Mouse (Mus musculus) neural tube, embryonic 11.5 days (tissue): ENCODE data around the gene Gm42517. TPM values are rescaled to one million over a fixed set of nuclear protein-coding genes. Genes with fewer than 3 reads are reported as not detected.

Experiments
- ATAC-seq: fragments of 200-750 bp; cut with Nextera tagmentation; 2 replicates; pipeline ENCODE4 v1.8.0; 2017; ENCODE audit warnings: moderate number of reproducible peaks, mild to moderate bottlenecking, moderate TSS enrichment, moderate library complexity; ENCODE audit not compliant: insufficient read depth, low FRiP score, low TSS enrichment
- DNase-seq: peaks from one replicate; pipeline ENCODE4 v3.0.0-alpha.2; 2015; ENCODE audit warnings: low spot score
- H3K27ac ChIP-seq: fragments of 300-500 bp; sonication (generic); 2 replicates; pipeline ENCODE4 v1.5.1; 2014; ENCODE audit warnings: low read depth, mild to moderate bottlenecking, low read length
- H3K27me3 ChIP-seq: fragments of 300-500 bp; sonication (generic); 2 replicates; pipeline ENCODE4 v1.6.1; 2014; ENCODE audit warnings: mild to moderate bottlenecking, low read length, mixed read lengths; ENCODE audit not compliant: control insufficient read depth, insufficient read depth
- H3K36me3 ChIP-seq: fragments of 300-500 bp; sonication (generic); 2 replicates; pipeline ENCODE4 v1.6.1; 2014; ENCODE audit warnings: mild to moderate bottlenecking, low read length, moderate library complexity, mixed read lengths; ENCODE audit not compliant: control insufficient read depth, insufficient read depth
- H3K4me1 ChIP-seq: fragments of 300-500 bp; sonication (generic); 2 replicates; pipeline ENCODE4 v1.6.1; 2014; ENCODE audit warnings: low read length, mixed read lengths; ENCODE audit not compliant: control insufficient read depth, insufficient read depth
- H3K4me2 ChIP-seq: fragments of 300-500 bp; sonication (generic); 2 replicates; pipeline ENCODE4 v1.6.1; 2014; ENCODE audit warnings: low read depth, mild to moderate bottlenecking, moderate library complexity
- H3K4me3 ChIP-seq: fragments of 300-500 bp; sonication (generic); 2 replicates; pipeline ENCODE4 v1.5.1; 2014; ENCODE audit warnings: low read depth, low read length
- H3K9ac ChIP-seq: fragments of 300-500 bp; sonication (generic); 2 replicates; pipeline ENCODE4 v1.6.1; 2014; ENCODE audit warnings: mild to moderate bottlenecking, low read length
- H3K9me3 ChIP-seq: fragments of 300-500 bp; sonication (generic); 2 replicates; pipeline ENCODE4 v1.6.1; 2016; ENCODE audit warnings: low read length; ENCODE audit not compliant: control insufficient read depth
- WGBS: fragments of 180-500 bp; shearing (Covaris S2); extraction: QIAGEN DNeasy Blood & Tissue Kit; methylation state at CpG from one replicate; pipeline ENCODE4 v1.1.7; 2014; 5-methylcytosine and 5-hydroxymethylcytosine counted together
- polyA plus RNA-seq: library from polyadenylated mRNA; unstranded; fragments of >200 nt; fragmentation: Nextera tagmentation; extraction: Ambion mirVana; gene quantifications from 2 replicates; pipeline ENCODE4 v1.2.1, GENCODE M21; 2014

Gene Gm42517
- polyA plus RNA-seq, 1 experiment from 2014 or later = 0.28 TPM

GRCm38 (mm10) chr5:108362330-108362729 is 5.4 kb downstream of the Gm42517 start:
- H3K27me3 ChIP-seq = peaks cover 38% of the 10 kb centered on the region
- H3K4me3 ChIP-seq = no peak overlapping the region
- ATAC-seq (no peak), DNase-seq (no peak)
- H3K36me3 ChIP-seq = no peaks in the 10 kb centered on the region
- 32% methylated on average over 3 of the region's 3 CpGs for WGBS
- no peak overlapping the region for H3K9ac ChIP-seq
- H3K4me2 ChIP-seq = no peak overlapping the region
- no peak overlapping the region for H3K27ac ChIP-seq
- peaks cover 6% of the 10 kb centered on the region for H3K4me1 ChIP-seq
- no peaks in the 10 kb centered on the region for H3K9me3 ChIP-seq

GRCm38 (mm10) chr5:108360211-108360610 is 7.5 kb downstream of the Gm42517 start:
- no peak overlapping the region for H3K27ac ChIP-seq
- H3K9ac ChIP-seq = no peak overlapping the region
- ATAC-seq (no peak), DNase-seq (no peak)
- 89% methylated on average over 4 of the region's 4 CpGs for WGBS
- H3K4me2 ChIP-seq = no peak overlapping the region
- H3K36me3 ChIP-seq = no peaks in the 10 kb centered on the region
- no peaks in the 10 kb centered on the region for H3K4me1 ChIP-seq
- H3K27me3 ChIP-seq = peaks cover 17% of the 10 kb centered on the region
- H3K9me3 ChIP-seq = no peaks in the 10 kb centered on the region
- H3K4me3 ChIP-seq = no peak overlapping the region

- ATAC-seq (no peak), DNase-seq (no peak)
- Histone ChIP-seq H3K27me3 (peaks cover 10% of the 10 kb centered on the region), H3K9ac (no peak overlapping the region), H3K9me3 (no peaks in the 10 kb centered on the region), H3K36me3 (no peaks in the 10 kb centered on the region), H3K4me2 (no peak overlapping the region), H3K4me3 (no peak overlapping the region), H3K27ac (no peak overlapping the region), H3K4me1 (no peaks in the 10 kb centered on the region)
- 87% methylated on average over 9 of the region's 9 CpGs for WGBS
These were observed 8.2 kb downstream of the Gm42517 start for GRCm38 (mm10) chr5:108359491-108359890.

GRCm38 (mm10) chr5:108357862-108358261 is 9.9 kb downstream of the Gm42517 start:
- ATAC-seq (no peak), DNase-seq (no peak)
- Histone ChIP-seq H3K27me3 (no peaks in the 10 kb centered on the region), H3K9ac (no peak overlapping the region), H3K9me3 (no peaks in the 10 kb centered on the region), H3K4me3 (no peak overlapping the region), H3K4me2 (no peak overlapping the region), H3K4me1 (no peaks in the 10 kb centered on the region), H3K27ac (no peak overlapping the region), H3K36me3 (no peaks in the 10 kb centered on the region)
- WGBS = 89% methylated on average over 1 of the region's 1 CpGs

- no peak overlapping the region for H3K9ac ChIP-seq
- 87% methylated on average over 2 of the region's 2 CpGs for WGBS
- no peak for ATAC-seq
These were observed 13.7 kb downstream of the Gm42517 start for GRCm38 (mm10) chr5:108354056-108354455.

GRCm38 (mm10) chr5:108349511-108350148 is 18.1 kb downstream of the Gm42517 start:
- Histone ChIP-seq H3K27ac (no peak overlapping the region), H3K4me2 (no peak overlapping the region), H3K4me1 (no peaks in the 10 kb centered on the region), H3K9ac (no peak overlapping the region), H3K4me3 (no peak overlapping the region), H3K27me3 (no peaks in the 10 kb centered on the region), H3K9me3 (no peaks in the 10 kb centered on the region), H3K36me3 (no peaks in the 10 kb centered on the region)
- no peak for ATAC-seq
- no peak for DNase-seq
- WGBS = 95% methylated on average over 9 of the region's 9 CpGs

More at GRCm38 (mm10) chr5:108354056-108354455, 13.7 kb downstream of the Gm42517 start:
- Histone ChIP-seq H3K4me2 (no peak overlapping the region), H3K9me3 (no peaks in the 10 kb centered on the region), H3K27me3 (no peaks in the 10 kb centered on the region), H3K36me3 (no peaks in the 10 kb centered on the region), H3K27ac (no peak overlapping the region), H3K4me3 (no peak overlapping the region), H3K4me1 (no peaks in the 10 kb centered on the region)
- DNase-seq = no peak

GRCm38 (mm10) chr5:108347843-108348242 is 19.9 kb downstream of the Gm42517 start:
- H3K36me3 ChIP-seq = no peaks in the 10 kb centered on the region
- WGBS = 86% methylated on average over 6 of the region's 6 CpGs
- H3K4me1 ChIP-seq = no peaks in the 10 kb centered on the region
- H3K27ac ChIP-seq = no peak overlapping the region
- no peak overlapping the region for H3K4me2 ChIP-seq
- no peaks in the 10 kb centered on the region for H3K27me3 ChIP-seq
- ATAC-seq (no peak), DNase-seq (no peak)
- no peak overlapping the region for H3K4me3 ChIP-seq
- H3K9ac ChIP-seq = no peak overlapping the region
- H3K9me3 ChIP-seq = no peaks in the 10 kb centered on the region

GRCm38 (mm10) chr5:108345313-108346071 is 22.2 kb downstream of the Gm42517 start:
- no peak overlapping the region for H3K9ac ChIP-seq

GRCm38 (mm10) chr5:108343680-108344170 is 24.0 kb downstream of the Gm42517 start:
- no peaks in the 10 kb centered on the region for H3K4me1 ChIP-seq
- H3K27me3 ChIP-seq = no peaks in the 10 kb centered on the region
- DNase-seq = no peak
- no peak overlapping the region for H3K4me3 ChIP-seq
- 88% methylated on average over 4 of the region's 4 CpGs for WGBS
- no peak overlapping the region for H3K4me2 ChIP-seq
- no peak for ATAC-seq
- H3K9ac ChIP-seq = no peak overlapping the region
- no peak overlapping the region for H3K27ac ChIP-seq
- no peaks in the 10 kb centered on the region for H3K36me3 ChIP-seq
- H3K9me3 ChIP-seq = no peaks in the 10 kb centered on the region

More at GRCm38 (mm10) chr5:108345313-108346071, 22.2 kb downstream of the Gm42517 start:
- H3K27ac ChIP-seq = no peak overlapping the region
- no peaks in the 10 kb centered on the region for H3K4me1 ChIP-seq
- no peak overlapping the region for H3K4me2 ChIP-seq
- ATAC-seq (no peak), DNase-seq (no peak)
- H3K27me3 ChIP-seq = no peaks in the 10 kb centered on the region
- H3K36me3 ChIP-seq = no peaks in the 10 kb centered on the region
- no peaks in the 10 kb centered on the region for H3K9me3 ChIP-seq
- WGBS = 90% methylated on average over 10 of the region's 10 CpGs
- H3K4me3 ChIP-seq = no peak overlapping the region
